Mouse (Mus musculus): ENCODE measurements at regions not wholly inside any gene's neighbourhood (a gene's known extent, or its start where the extent isn't known, plus 50 kb on each side); places are given as distances from the start of the nearest gene placed in this dataset.

DNA sequence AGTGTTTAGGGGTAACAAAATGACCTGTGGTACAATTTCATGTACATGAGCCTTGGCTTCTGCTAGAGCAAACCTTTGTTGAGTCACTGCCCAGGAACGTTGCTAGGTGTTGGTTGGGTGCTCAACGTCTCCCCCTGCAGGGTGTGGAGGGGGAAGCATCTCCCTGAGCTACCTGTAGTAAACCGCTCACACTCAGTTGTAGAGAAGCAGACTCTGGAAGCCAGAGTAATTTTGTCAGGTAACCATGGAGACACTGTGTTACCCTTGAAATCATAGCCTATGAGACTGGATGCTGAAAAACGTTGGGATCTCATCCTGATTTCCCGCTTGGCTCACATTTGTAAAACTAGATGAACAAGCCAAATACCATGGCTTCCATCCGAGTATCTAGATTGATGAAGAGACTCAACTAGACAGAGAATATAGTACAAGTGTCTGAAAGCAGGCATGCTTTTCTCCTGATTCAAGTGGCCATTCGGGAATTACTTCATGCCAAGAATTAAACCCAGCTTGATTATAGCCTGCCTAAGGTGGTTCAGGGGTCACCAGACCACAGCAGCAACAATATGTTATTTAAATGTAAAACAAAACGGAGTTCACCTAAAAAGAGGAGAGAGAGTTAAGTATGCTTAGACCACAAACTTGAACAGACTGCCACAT lies 63.7 kb upstream of the Ctla4 start:
- TF ChIP-seq POU5F1 (IDR thresholded peaks at IDR 0.05; ENCODE audit: borderline replicate concordance, low read length) (no peak), CTCF (conservative IDR thresholded peaks at IDR 0.05; ENCODE audit: low read length) (peak; percentile 91)
- 0 out of 2 replicates have a peak, but pooled peaks cover 3% of the 10 kb centered on the region for H3K9me3 ChIP-seq (ENCODE audit: low read length)

DNA sequence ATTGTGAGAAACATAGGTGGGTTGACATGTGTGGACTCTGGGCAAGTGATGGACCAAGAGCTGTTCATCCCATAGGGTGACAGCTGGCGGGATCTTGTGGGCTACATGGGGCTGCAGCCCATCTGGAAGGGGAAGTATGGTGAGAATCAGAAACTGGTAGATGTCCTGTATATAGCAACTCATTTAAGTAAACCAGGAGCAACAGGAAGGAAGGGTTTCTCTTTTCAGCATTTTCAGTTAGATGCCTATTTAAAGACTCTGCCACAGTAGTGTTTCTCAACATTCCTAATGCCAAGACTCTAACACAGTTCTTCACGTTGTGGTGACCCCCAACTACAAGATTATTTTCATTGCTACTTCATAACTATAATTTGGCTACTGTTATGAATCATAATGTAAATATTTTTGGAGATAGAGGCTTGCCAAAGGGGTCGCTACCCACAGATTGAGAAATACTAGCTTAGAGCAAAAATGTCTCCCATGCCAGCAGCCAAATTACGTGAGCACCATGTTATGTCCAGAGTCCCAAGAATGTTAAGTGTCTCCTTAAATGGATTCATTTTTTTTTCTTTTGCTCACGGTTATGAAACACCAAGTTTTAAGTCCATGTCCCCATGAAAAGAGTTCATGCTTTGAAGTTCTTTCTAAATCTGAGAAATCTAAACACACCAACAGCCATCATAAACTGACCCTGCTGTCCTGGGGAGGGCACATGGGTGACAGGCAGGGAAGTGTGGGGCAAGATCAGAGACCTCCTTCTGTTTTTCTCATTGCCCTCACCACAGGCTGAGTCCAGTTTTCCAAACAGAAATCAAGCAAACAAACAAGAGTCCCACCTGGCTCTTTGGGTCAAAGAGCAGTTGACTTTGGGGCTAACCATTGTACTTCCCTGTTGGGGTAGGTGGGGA lies 62.3 kb upstream of the Ctla4 start:
- peaks cover 47% of the 10 kb centered on the region for H3K4me1 ChIP-seq (replicated peaks; ENCODE audit: low read depth, low read length)
- H3K27me3 ChIP-seq (ENCODE audit: insufficient read depth, low read length): no peaks in the 10 kb centered on the region
- no peak overlapping the region for H3K4me3 ChIP-seq (replicated peaks; ENCODE audit: low read length)
- 0 out of 2 replicates have a peak, but pooled peaks cover 3% of the 10 kb centered on the region for H3K9me3 ChIP-seq (ENCODE audit: low read length)
- H3K36me3 ChIP-seq (ENCODE audit: insufficient read depth, low read length): no peaks in the 10 kb centered on the region
- TF ChIP-seq POU5F1 (IDR thresholded peaks at IDR 0.05; ENCODE audit: borderline replicate concordance, low read length) (no peak), CTCF (conservative IDR thresholded peaks at IDR 0.05; ENCODE audit: low read length) (no peak), NANOG (IDR thresholded peaks at IDR 0.05; ENCODE audit: borderline replicate concordance, low read length) (no peak)

More for the DNA sequence above, 63.7 kb upstream of the Ctla4 start:
- H3K27me3 ChIP-seq (ENCODE audit: insufficient read depth, low read length): no peaks in the 10 kb centered on the region
- H3K4me3 ChIP-seq (replicated peaks; ENCODE audit: low read length): no peak overlapping the region
- no peaks in the 10 kb centered on the region for H3K36me3 ChIP-seq (ENCODE audit: insufficient read depth, low read length)
- H3K4me1 ChIP-seq (replicated peaks; ENCODE audit: low read depth, low read length): peaks cover 57% of the 10 kb centered on the region

DNA sequence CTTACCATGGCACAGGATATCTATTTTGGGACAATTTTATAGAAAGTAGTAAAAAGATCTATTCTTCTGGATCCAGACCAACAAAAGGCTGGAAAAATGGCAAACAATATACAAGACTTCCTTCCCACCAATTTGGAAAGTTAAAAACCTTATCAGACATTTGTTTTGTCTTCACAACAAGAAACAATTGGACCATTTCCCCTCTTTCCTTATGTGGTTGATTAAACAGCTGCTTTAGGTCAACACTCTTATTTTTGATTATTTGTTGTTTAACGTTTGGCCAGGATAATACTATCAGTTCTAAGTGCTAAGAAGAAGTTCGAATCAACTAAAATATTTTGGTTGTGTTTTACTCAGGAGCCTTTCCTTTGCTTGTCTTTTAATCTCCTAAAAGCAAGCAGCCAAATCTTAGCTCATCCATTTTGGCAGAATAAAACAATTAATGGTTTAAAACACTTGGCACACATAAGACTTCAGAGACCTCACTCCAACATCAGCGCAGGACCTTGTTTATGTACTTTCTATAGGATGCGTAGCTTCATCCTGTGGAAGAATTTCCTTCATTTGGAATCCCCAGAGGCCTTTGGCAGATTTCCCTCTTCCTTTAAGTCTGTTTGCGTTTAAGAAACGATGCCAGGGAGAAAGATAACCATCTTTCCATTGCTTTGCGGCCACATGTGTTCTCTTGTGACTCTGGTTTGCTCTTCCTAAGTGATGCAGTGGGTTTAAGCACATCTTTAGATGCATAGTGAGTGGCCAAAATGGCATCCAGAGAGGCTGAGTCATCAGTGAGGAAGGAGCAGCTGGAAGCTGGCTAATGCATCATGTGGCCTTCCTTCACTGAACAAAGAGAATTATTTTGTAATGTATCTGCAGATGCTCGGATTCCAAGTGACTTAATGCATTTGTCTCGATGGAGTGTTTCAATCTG lies 61.3 kb upstream of the Ctla4 start:
- Histone ChIP-seq H3K27me3 (ENCODE audit: insufficient read depth, low read length) (no peaks in the 10 kb centered on the region), H3K4me3 (replicated peaks; ENCODE audit: low read length) (no peak overlapping the region), H3K36me3 (ENCODE audit: insufficient read depth, low read length) (no peaks in the 10 kb centered on the region), H3K9me3 (ENCODE audit: low read length) (0 out of 2 replicates have a peak, but pooled peaks cover 3% of the 10 kb centered on the region), H3K4me1 (replicated peaks; ENCODE audit: low read depth, low read length) (peaks cover 38% of the 10 kb centered on the region)
- TF ChIP-seq CTCF (conservative IDR thresholded peaks at IDR 0.05; ENCODE audit: low read length) (no peak), NANOG (IDR thresholded peaks at IDR 0.05; ENCODE audit: borderline replicate concordance, low read length) (no peak), POU5F1 (IDR thresholded peaks at IDR 0.05; ENCODE audit: borderline replicate concordance, low read length) (no peak)

DNA sequence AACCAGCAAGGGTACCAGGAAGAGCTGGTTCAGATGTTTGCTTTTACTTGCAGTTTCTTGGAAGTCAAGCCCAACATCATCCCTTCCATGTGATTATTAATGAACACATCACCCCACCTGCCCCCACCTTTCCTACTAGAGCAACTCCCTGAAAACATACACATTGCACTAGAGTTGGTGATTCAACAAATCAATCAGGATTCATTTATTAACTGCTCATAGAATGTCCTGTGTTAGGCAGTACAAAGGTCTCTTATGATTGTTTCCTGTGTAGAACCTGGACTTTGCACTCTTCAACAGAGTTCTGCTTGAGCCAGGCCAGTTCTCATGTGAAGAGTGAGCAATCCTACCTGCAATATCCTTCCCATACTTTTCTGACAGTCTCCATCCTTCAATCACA lies 59.8 kb upstream of the Ctla4 start:
- H3K27me3 ChIP-seq (ENCODE audit: insufficient read depth, low read length): no peaks in the 10 kb centered on the region
- TF ChIP-seq POU5F1 (IDR thresholded peaks at IDR 0.05; ENCODE audit: borderline replicate concordance, low read length): no peak
- no peak for TF ChIP-seq CTCF (conservative IDR thresholded peaks at IDR 0.05; ENCODE audit: low read length)
- TF ChIP-seq NANOG (IDR thresholded peaks at IDR 0.05; ENCODE audit: borderline replicate concordance, low read length): no peak
- no peak overlapping the region for H3K4me3 ChIP-seq (replicated peaks; ENCODE audit: low read length)
- 0 out of 2 replicates have a peak, but pooled peaks cover 3% of the 10 kb centered on the region for H3K9me3 ChIP-seq (ENCODE audit: low read length)
- no peaks in the 10 kb centered on the region for H3K36me3 ChIP-seq (ENCODE audit: insufficient read depth, low read length)
- H3K4me1 ChIP-seq (replicated peaks; ENCODE audit: low read depth, low read length): peaks cover 29% of the 10 kb centered on the region

DNA sequence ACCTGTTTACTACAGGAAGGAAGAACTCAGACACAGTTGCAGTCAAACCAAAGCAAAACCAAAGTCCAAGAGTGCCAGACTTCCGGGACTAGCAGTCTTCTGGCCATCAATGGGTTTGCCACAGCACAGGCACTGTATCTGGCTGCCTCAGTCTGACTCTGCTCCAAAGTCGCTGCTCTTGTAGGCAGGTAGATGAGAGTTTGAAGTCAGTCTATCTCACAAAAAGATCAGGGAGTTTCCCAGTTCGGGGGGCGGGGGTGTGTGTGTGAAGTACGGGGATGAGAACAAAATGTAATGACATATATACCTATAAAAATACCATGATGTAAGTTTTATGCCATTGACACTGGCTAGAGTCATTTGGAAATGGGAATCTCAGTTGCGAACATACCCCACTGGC lies 58.6 kb upstream of the Ctla4 start:
- no peaks in the 10 kb centered on the region for H3K27me3 ChIP-seq (ENCODE audit: insufficient read depth, low read length)
- H3K9me3 ChIP-seq (ENCODE audit: low read length): 0 out of 2 replicates have a peak, but pooled peaks cover 3% of the 10 kb centered on the region
- H3K4me3 ChIP-seq (replicated peaks; ENCODE audit: low read length): no peak overlapping the region
- no peaks in the 10 kb centered on the region for H3K36me3 ChIP-seq (ENCODE audit: insufficient read depth, low read length)
- TF ChIP-seq NANOG (IDR thresholded peaks at IDR 0.05; ENCODE audit: borderline replicate concordance, low read length) (no peak), POU5F1 (IDR thresholded peaks at IDR 0.05; ENCODE audit: borderline replicate concordance, low read length) (no peak), CTCF (conservative IDR thresholded peaks at IDR 0.05; ENCODE audit: low read length) (no peak)
- H3K4me1 ChIP-seq (replicated peaks; ENCODE audit: low read depth, low read length): peaks cover 29% of the 10 kb centered on the region

DNA sequence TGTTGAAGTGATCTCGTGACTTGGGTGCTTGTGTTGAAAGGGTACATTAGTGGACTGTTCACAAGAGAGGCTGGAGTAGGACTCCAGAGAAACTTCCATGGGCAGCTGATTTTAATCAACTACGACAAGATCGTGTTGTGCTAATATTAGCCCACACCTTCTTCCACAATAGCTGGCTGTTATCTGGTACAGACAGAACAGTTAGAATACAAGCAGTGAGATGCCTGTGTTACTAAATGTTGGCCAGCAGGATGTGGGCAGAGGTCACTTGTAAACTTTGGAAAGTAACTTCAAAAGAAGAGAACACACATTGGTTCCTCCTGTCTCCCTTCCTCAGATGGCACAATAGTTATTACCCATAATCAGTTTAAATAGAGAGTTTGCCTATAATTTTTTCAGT lies 57.0 kb upstream of the Ctla4 start:
- H3K9me3 ChIP-seq (ENCODE audit: low read length): 0 out of 2 replicates have a peak, but pooled peaks cover 1% of the 10 kb centered on the region
- no peaks in the 10 kb centered on the region for H3K36me3 ChIP-seq (ENCODE audit: insufficient read depth, low read length)
- no peak overlapping the region for H3K4me3 ChIP-seq (replicated peaks; ENCODE audit: low read length)
- peaks cover 37% of the 10 kb centered on the region for H3K4me1 ChIP-seq (replicated peaks; ENCODE audit: low read depth, low read length)
- TF ChIP-seq NANOG (IDR thresholded peaks at IDR 0.05; ENCODE audit: borderline replicate concordance, low read length) (no peak), POU5F1 (IDR thresholded peaks at IDR 0.05; ENCODE audit: borderline replicate concordance, low read length) (no peak), CTCF (conservative IDR thresholded peaks at IDR 0.05; ENCODE audit: low read length) (no peak)
- H3K27me3 ChIP-seq (ENCODE audit: insufficient read depth, low read length): no peaks in the 10 kb centered on the region

DNA sequence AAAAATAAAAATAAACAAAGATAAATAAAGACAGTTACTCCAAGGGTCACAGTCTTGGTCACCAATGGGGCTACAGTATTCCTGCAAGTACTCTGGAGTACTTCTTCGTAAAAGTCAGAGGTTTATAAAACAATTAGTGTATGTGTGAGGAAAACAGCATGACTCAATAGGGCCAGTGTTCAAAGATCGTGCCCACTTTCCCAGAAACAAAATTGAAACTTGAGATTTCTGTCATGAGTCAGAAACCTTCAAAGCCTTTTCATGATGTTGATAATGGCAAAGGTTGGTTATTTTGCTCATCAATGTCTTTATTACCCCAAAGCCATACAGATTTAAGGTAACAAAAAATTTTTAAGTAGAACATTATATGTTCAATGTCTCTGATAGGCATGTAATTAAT lies 53.1 kb upstream of the Ctla4 start:
- no peaks in the 10 kb centered on the region for H3K27me3 ChIP-seq (ENCODE audit: insufficient read depth, low read length)
- no peak overlapping the region for H3K4me3 ChIP-seq (replicated peaks; ENCODE audit: low read length)
- no peaks in the 10 kb centered on the region for H3K36me3 ChIP-seq (ENCODE audit: insufficient read depth, low read length)
- peaks cover 62% of the 10 kb centered on the region for H3K4me1 ChIP-seq (replicated peaks; ENCODE audit: low read depth, low read length)
- H3K9me3 ChIP-seq (ENCODE audit: low read length): no peaks in the 10 kb centered on the region
- TF ChIP-seq NANOG (IDR thresholded peaks at IDR 0.05; ENCODE audit: borderline replicate concordance, low read length): no peak
- TF ChIP-seq CTCF (conservative IDR thresholded peaks at IDR 0.05; ENCODE audit: low read length): no peak
- TF ChIP-seq POU5F1 (IDR thresholded peaks at IDR 0.05; ENCODE audit: borderline replicate concordance, low read length): no peak
